Mouse (Mus musculus) midbrain, embryonic 11.5 days (tissue): ENCODE measurements around the gene Mtm1. TPM values are rescaled to one million over a fixed set of nuclear protein-coding genes. Genes with fewer than 3 reads are reported as not detected.

Experiments used
- ATAC-seq: fragments of 200-750 bp; cut with Nextera tagmentation; 2 replicates; pipeline ENCODE4 v1.8.0; 2017; ENCODE audit warnings: moderate TSS enrichment, moderate library complexity; ENCODE audit not compliant: low FRiP score
- DNase-seq: peaks from one replicate; pipeline ENCODE4 v3.0.0; 2015; ENCODE audit warnings: low spot score; ENCODE audit errors: missing footprints
- H3K27ac ChIP-seq: fragments of 300-500 bp; sonication (generic); 2 replicates; pipeline ENCODE4 v1.5.1; 2014; ENCODE audit warnings: low read depth, low read length
- H3K27me3 ChIP-seq: fragments of 300-500 bp; sonication (generic); 2 replicates; pipeline ENCODE4 v1.6.1; 2014; ENCODE audit warnings: mild to moderate bottlenecking, low read length, moderate library complexity, mixed read lengths; ENCODE audit not compliant: control insufficient read depth, insufficient read depth
- H3K36me3 ChIP-seq: fragments of 300-500 bp; sonication (generic); 2 replicates; pipeline ENCODE4 v1.6.1; 2014; ENCODE audit warnings: mild to moderate bottlenecking, low read length, moderate library complexity, mixed read lengths; ENCODE audit not compliant: control insufficient read depth, insufficient read depth
- H3K4me1 ChIP-seq: fragments of 300-500 bp; sonication (generic); 2 replicates; pipeline ENCODE4 v1.6.1; 2014; ENCODE audit warnings: low read length; ENCODE audit not compliant: control insufficient read depth, insufficient read depth
- H3K4me2 ChIP-seq: fragments of 300-500 bp; sonication (generic); 2 replicates; pipeline ENCODE4 v1.6.1; 2014; ENCODE audit warnings: mild to moderate bottlenecking, moderate library complexity
- H3K4me3 ChIP-seq: fragments of 300-500 bp; sonication (generic); 2 replicates; pipeline ENCODE4 v1.5.1; 2014; ENCODE audit warnings: low read depth, low read length
- H3K9ac ChIP-seq: fragments of 300-500 bp; sonication (generic); 2 replicates; pipeline ENCODE4 v1.6.1; 2014; ENCODE audit warnings: low read length
- H3K9me3 ChIP-seq: fragments of 300-500 bp; sonication (generic); 2 replicates; pipeline ENCODE4 v1.6.1; 2016; ENCODE audit warnings: low read length; ENCODE audit not compliant: control insufficient read depth
- WGBS: fragments of 180-500 bp; shearing (Covaris S2); extraction: QIAGEN DNeasy Blood & Tissue Kit; methylation state at CpG from one replicate; pipeline ENCODE4 v1.1.7; 2014; 5-methylcytosine and 5-hydroxymethylcytosine counted together
- polyA plus RNA-seq: library from polyadenylated mRNA; unstranded; fragments of >200 nt; fragmentation: Nextera tagmentation; extraction: Ambion mirVana; gene quantifications from 2 replicates; pipeline ENCODE4 v1.2.1, GENCODE M21; 2014

Mtm1 gene
- 3.9 and 4.4 TPM in 2 replicates for polyA plus RNA-seq

GRCm38 (mm10) chrX:71210467-71210866 lies at the start of gene Mtm1:
Gene Mtm1, plus strand, starts transcription at chrX:71210767.
- H3K4me3 ChIP-seq = no peak within 1 kb of the TSS
- no peaks in the 10 kb centered on the region for H3K9me3 ChIP-seq
- H3K4me1 ChIP-seq = no peaks in the 10 kb centered on the region
- WGBS = 78% methylated on average over 1 of the region's 1 CpGs
- H3K9ac ChIP-seq = no peak within 1 kb of the TSS
- no peak within 1 kb of the TSS for H3K27ac ChIP-seq
- no peaks in the 10 kb centered on the region for H3K27me3 ChIP-seq
- ATAC-seq = no peak
- no peaks in the 10 kb centered on the region for H3K36me3 ChIP-seq
- DNase-seq = no peak
- no peak within 1 kb of the TSS for H3K4me2 ChIP-seq

- Histone ChIP-seq H3K4me1 (no peaks in the 10 kb centered on the region), H3K27me3 (no peaks in the 10 kb centered on the region), H3K9me3 (no peaks in the 10 kb centered on the region), H3K4me2 (no peak overlapping the region), H3K4me3 (no peak overlapping the region), H3K36me3 (no peaks in the 10 kb centered on the region), H3K27ac (no peak overlapping the region), H3K9ac (no peak overlapping the region)
- WGBS = 93% methylated on average over 3 of the region's 3 CpGs
- ATAC-seq (no peak), DNase-seq (no peak)
Observed at GRCm38 (mm10) chrX:71181526-71181925, 29.0 kb upstream of the Mtm1 start.

- DNase-seq (no peak), ATAC-seq (no peak)
- Histone ChIP-seq H3K9ac (no peak overlapping the region), H3K36me3 (no peaks in the 10 kb centered on the region), H3K4me1 (no peaks in the 10 kb centered on the region), H3K27ac (no peak overlapping the region), H3K9me3 (no peaks in the 10 kb centered on the region), H3K4me2 (no peak overlapping the region), H3K27me3 (no peaks in the 10 kb centered on the region), H3K4me3 (no peak overlapping the region)
- 92% methylated on average over 4 of the region's 4 CpGs for WGBS
Observed at GRCm38 (mm10) chrX:71183671-71184070, 26.9 kb upstream of the Mtm1 start.

- H3K27ac ChIP-seq = no peak overlapping the region
- H3K9ac ChIP-seq = no peak overlapping the region
- H3K4me3 ChIP-seq = no peak overlapping the region
- no peaks in the 10 kb centered on the region for H3K27me3 ChIP-seq
- H3K9me3 ChIP-seq = no peaks in the 10 kb centered on the region
- H3K36me3 ChIP-seq = no peaks in the 10 kb centered on the region
- ATAC-seq (no peak), DNase-seq (no peak)
- no peaks in the 10 kb centered on the region for H3K4me1 ChIP-seq
- no peak overlapping the region for H3K4me2 ChIP-seq
- WGBS = 62% methylated on average over 1 of the region's 1 CpGs
Observed at GRCm38 (mm10) chrX:71186396-71186795, 24.2 kb upstream of the Mtm1 start.

- ATAC-seq = no peak
Observed at GRCm38 (mm10) chrX:71204776-71205175, 5.8 kb upstream of the Mtm1 start.

GRCm38 (mm10) chrX:71205821-71206542 lies 4.6 kb upstream of the Mtm1 start:
- H3K27me3 ChIP-seq = no peaks in the 10 kb centered on the region
- DNase-seq = no peak
- H3K9me3 ChIP-seq = no peaks in the 10 kb centered on the region
- no peaks in the 10 kb centered on the region for H3K36me3 ChIP-seq
- H3K4me2 ChIP-seq = no peak overlapping the region
- H3K9ac ChIP-seq = no peak overlapping the region
- ATAC-seq = no peak
- WGBS = 95% methylated on average over 1 of the region's 1 CpGs
- H3K4me1 ChIP-seq = no peaks in the 10 kb centered on the region
- H3K4me3 ChIP-seq = no peak overlapping the region
- no peak overlapping the region for H3K27ac ChIP-seq

More at GRCm38 (mm10) chrX:71204776-71205175, 5.8 kb upstream of the Mtm1 start:
- H3K27ac ChIP-seq = no peak overlapping the region
- DNase-seq = no peak
- H3K9ac ChIP-seq = no peak overlapping the region
- 81% methylated on average over 2 of the region's 2 CpGs for WGBS
- H3K4me1 ChIP-seq = no peaks in the 10 kb centered on the region
- no peaks in the 10 kb centered on the region for H3K27me3 ChIP-seq
- no peak overlapping the region for H3K4me2 ChIP-seq
- H3K36me3 ChIP-seq = no peaks in the 10 kb centered on the region
- H3K9me3 ChIP-seq = no peaks in the 10 kb centered on the region
- H3K4me3 ChIP-seq = no peak overlapping the region

GRCm38 (mm10) chrX:71206595-71206994 lies 4.0 kb upstream of the Mtm1 start:
- no peak for ATAC-seq
- no peaks in the 10 kb centered on the region for H3K36me3 ChIP-seq
- no peak overlapping the region for H3K27ac ChIP-seq
- no peaks in the 10 kb centered on the region for H3K4me1 ChIP-seq
- no peak for DNase-seq
- H3K4me2 ChIP-seq = no peak overlapping the region
- WGBS = 76% methylated on average over 1 of the region's 1 CpGs
- H3K9me3 ChIP-seq = no peaks in the 10 kb centered on the region
- no peak overlapping the region for H3K4me3 ChIP-seq
- H3K27me3 ChIP-seq = no peaks in the 10 kb centered on the region
- no peak overlapping the region for H3K9ac ChIP-seq

GRCm38 (mm10) chrX:71212911-71213310 lies 2.3 kb downstream of the Mtm1 start:
- Histone ChIP-seq H3K27me3 (no peaks in the 10 kb centered on the region), H3K4me3 (no peak overlapping the region), H3K9me3 (no peaks in the 10 kb centered on the region), H3K36me3 (no peaks in the 10 kb centered on the region), H3K4me1 (no peaks in the 10 kb centered on the region), H3K27ac (no peak overlapping the region), H3K9ac (no peak overlapping the region), H3K4me2 (no peak overlapping the region)
- no peak for DNase-seq
- WGBS = 71% methylated on average over 4 of the region's 4 CpGs
- no peak for ATAC-seq

- Histone ChIP-seq H3K9ac (peak overlapping the region; percentile 38; the same call in 1 of the 2 replicates), H3K4me3 (peak overlapping the region; percentile 43), H3K36me3 (no peaks in the 10 kb centered on the region), H3K4me1 (no peaks in the 10 kb centered on the region), H3K27ac (no peak overlapping the region), H3K9me3 (no peaks in the 10 kb centered on the region), H3K4me2 (peak overlapping the region; percentile 53), H3K27me3 (no peaks in the 10 kb centered on the region)
- DNase-seq (peak; percentile 92), ATAC-seq (peak; percentile 98)
- 14% methylated on average over 18 of the region's 20 CpGs for WGBS
Observed at GRCm38 (mm10) chrX:71214441-71215112, 4.0 kb downstream of the Mtm1 start.
